Mouse (Mus musculus) kidney, adult 9 months (tissue): ENCODE measurements around the gene Cyb5b.
"Not testable (repeated sequence)": the region's sequence is repeated elsewhere in the genome, so short reads cannot be mapped to it uniquely, and the experiment has no call there.

Source experiments
- DNase-seq: peaks from one replicate; pipeline ENCODE4 v3.0.0; 2022

Gene Cyb5b

DNA sequence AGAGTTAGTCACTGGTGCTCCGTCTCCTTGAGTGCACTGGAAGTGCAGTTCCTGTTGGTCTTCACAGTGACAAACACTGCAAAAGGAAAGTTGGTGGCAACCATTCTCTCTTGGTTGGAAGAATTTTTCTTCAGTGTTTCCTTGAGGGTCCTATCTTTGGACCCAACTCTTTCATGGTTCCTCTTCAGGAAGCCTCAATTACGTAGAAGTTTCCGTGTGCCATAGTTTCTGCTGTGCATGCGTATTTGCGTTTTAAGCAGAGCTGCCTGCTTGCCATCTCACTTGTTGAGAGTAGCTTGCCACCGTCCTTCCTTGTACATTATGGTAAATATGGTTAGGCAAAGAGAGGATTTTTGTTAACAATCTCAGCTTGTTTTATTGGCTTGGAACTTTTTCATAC is 30.7 kb downstream of the Cyb5b start:
- no peak for DNase-seq

DNA sequence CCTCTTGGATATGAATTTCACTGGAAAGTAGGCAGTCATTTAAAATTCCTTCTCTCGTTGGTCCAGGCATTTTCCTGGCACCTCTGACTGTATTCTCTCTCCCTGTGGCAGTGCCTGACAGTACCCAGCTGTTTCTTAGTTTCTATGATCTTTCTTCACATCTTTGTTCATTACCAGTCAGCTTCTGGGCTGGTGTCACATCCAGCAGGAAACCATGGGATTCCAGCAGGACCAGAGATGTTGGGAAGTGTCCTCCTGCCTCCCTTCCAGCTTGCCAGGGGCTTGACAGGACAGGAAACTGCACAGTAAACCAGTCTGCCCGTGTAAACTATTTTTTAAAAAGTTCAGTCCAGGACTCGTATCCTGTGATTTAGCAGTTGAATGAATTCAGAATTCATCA is 34.6 kb downstream of the Cyb5b start:
- peak; percentile 43 for DNase-seq

DNA sequence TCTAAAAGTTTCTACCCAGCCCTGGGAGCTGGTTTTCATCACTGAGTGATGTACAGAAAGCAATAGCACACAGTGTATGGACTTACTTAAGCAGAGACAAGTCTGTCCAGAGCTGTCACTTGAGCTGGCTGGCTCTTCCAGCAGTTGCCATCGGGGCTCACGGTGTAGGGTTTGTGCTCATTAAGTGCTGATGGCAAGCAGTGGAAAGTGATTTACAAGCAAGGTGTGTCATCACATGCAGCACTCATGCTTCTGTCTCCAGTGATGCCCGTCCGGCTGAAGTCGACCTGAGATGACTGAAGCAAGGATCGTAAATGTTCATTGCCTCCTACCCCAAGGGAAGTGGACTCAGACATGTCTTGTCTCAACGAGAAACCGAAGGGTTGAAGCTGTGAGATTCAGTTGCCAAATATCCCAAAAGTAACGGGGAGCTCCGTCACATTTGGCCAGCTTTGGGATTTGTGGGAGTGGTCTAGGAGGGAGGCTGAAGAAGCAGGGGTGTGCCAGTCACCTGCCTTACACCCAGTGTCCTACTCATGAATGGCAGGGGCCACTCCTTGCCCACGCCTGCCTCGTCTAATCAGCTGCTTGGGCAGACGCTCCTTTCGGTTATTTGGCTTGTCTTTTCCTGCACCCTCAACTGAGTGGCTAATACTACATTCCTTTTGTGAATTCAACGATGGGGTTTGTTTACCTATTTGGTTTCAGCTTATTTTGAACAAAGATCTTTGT is 36.4 kb downstream of the Cyb5b start:
- DNase-seq, result no peak

DNA sequence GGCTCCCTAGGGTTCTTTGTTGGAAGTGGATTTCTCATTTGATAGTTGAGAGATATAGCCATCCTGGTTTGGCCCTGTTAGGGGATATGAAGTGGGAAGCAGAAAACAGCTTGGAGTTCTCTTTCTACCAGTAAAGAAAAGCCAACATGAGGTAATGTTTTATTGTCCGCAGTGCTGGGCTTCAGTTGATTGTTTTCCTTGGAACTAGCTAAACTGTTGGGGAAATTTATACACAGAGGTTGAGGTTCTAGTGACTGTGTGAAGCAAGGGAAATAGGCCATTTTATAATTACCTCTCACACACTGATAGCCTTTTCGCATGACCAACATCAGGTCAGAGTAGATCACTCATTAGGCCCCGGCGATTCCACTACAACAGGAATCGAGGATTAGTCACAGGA is 37.2 kb downstream of the Cyb5b start:
- no peak for DNase-seq

DNA sequence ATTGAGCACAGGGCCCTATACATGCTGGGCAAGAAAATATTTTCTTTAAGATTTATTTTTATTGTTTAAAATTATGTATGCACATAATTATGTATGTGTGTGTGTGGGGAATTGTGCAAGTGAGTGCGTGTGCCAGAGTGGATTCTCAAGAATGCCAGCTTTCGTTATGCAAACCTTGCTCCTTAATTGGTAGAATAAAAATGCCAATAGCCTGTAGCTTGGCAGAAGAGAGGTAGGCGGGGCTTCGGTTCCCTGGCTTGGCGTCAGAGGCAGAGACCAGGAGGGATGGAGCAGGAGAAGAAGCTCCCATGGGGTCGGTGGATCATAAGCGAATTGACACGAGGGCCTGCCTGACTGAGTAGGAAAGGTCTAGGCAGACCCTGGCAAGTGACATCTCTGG is 42.2 kb downstream of the Cyb5b start:
- no peak for DNase-seq

DNA sequence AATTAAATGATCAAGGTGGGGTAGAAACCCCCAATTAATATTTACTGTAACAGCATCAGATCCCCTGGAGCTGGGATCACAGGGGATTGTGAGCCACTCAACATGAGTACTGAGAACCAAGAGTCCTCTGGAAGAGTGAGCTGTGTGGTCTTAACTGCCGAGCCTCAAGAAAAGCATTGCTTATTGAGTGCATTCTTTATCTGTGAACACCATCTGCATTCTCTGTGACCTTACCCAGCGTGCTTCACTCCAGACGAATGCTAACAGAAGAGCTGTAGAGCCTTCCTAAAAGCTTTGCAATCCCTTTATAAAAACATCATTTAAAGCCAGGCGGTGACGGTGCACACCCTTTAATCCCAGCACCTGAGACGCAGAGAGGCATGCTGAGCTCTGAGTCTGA is 42.9 kb downstream of the Cyb5b start:
- no peak for DNase-seq

DNA sequence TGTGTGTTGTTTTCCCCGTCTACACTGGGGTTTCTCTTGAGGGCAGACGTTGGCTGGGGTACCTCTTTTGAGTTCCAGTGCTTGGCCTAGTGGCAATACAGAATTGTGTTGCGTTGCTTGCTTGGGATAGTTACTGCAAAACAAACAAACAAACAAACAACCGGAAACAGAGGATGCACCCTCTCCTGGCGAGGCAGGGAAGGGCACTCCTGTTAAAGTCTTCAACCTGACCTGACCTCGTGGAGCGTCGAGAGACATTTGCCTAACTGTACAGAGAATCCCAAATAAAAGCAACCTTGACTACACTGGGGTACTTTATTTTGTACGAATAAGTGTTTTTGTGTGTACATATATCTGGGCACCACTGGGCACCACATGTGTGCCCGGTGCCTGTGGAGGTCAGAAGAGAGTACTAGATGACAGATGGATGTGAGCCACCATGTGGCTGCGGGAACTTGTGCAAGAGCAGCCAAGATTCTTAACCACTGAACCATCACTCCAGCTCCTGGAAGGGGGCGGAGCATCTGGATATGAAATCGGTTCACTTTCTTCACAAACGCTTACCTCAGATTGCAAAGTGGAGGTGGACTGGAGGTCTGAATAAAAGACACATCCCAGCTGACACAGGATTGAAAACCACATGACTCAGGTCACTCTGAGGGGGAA is 44.5 kb downstream of the Cyb5b start:
- DNase-seq, result peak; percentile 27

DNA sequence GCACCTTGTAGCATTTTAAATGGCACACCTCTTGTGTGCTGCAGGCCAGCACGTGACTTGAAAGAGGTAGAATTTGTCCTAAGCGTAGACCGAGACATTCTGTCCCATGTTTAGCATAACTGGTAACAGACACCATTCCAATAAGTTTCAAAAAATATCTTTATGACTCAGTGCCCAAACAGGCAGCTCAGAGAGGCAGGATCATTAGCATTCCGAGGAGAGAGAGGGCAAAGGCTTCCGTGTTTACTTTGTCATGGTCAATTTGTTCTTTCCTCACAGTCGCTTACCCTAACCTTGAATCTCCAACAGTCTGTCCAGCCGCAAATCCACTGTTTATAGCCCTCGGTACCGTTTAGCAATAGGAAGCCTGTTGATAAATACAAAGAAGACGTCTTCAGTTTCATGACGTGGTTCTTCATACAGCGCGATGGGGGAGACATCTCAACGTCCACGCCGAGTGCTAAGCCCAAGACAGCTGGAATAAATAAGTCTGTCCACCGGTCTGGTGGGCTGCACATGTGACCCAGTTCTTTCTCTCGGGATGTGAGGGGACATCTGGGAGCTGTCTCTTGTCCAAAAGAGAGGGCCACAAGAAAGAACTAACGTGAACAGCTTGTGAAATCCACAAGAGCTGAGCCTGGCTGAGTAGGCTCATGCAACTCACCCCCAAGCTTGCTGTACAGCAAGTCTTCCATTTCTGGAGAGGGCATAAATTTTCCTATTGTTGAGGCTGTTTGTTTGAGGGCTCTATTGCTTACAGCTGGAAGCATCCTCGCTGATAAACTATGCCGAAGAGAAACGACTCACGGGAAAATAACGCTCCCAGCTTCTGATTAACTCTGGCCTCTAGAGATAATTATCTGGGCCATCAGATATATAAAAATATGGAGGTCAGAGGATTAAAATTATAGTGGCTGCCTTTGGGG is 47.7 kb downstream of the Cyb5b start:
- DNase-seq, result peak; percentile 50

DNA sequence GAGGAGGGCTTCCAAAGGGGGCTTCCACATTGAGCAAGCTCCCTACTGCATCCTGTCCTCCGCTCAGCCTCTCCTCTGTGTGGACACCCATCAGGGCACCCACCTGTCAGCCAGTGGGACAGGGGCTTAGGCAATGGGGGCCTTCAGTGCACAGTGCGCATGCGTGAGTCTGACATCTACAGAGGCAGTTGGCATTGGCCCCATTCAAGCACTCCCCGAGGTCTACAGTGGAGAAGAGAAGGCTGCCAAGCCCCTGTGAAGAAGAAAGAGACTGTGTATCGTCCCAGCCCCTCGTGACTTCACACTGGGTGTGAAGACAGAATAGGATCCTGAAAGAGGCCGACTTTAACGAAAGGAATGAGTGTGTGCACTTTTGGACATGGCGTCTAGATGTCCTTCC is 54.7 kb downstream of the Cyb5b start:
- DNase-seq, result no peak

DNA sequence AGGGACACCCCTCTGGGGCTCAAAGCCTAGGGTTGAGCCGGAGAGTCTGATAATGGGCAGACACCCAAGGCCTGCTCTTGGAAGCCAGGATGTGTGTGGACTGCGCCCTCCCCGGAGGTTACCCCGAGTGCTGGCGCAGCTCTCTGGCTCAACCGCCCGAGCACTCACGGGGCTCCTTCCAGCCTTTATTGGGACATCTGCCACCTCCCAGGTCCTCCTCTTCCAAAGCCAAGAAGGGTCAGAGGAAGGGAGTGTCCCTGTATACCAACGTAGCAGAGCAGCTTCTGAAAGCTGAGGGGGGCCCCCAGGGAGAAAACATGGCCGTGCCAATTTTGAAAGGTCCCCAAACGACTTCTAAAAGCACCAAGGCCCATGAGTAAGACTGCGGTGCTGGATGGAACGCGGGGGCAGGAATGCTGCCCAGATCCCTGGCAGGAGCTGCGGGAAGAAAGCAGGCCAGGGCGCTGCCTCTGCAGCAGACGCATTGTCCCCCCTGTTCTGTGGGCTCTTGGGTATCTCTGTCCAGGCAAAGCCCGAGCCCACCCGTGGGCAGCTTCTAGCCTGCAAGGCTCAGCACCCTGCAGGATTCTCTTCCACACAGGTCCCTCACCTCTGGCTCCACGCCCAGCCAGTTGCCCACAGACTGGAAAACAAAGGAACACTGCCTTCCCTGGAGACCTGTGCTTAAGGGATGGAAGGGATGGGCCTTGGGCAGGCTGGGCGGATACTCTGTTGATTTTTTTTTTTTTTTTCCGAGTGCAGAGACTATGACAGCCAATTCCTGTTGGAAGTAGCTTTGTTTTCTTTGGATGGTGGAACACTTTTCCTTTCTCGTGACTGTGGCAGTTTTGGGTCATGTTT is 55.5 kb downstream of the Cyb5b start:
- peak; percentile 85 for DNase-seq

DNA sequence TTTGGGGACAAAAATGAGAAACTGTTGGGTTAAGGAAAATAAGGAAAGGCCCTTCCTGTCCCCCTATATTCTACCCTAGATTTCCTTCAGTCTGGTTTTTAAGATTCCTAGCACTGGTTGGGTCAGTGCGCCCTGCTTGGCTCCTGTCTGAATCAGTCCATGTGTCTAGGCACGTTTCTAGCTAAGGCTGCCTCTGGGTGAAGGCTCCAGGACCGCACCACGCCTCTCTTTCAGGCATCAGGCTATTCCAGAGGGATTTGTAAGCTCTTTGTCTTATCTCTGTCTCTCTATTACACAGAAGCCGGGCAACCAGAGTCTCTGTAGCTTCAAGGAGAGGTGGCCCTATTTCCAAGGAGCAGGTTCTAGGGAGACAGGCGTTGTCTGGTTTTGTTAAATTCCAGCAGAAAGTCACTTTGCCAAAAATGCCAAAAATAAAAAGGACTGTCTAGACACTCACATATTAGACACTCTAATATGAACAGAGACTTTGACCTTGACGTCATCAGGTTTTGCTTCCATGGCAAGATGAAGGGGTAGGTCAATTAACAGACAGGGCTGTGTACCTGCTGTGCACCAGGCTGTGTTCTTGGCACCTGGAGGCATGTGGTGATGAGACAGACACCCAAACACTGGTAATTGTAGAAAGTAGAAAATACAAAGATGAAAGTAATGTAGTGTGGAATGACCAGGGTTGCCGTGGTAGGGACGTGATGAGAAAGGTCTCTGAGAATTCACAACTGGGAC is 56.5 kb downstream of the Cyb5b start:
- peak; percentile 18 for DNase-seq

DNA sequence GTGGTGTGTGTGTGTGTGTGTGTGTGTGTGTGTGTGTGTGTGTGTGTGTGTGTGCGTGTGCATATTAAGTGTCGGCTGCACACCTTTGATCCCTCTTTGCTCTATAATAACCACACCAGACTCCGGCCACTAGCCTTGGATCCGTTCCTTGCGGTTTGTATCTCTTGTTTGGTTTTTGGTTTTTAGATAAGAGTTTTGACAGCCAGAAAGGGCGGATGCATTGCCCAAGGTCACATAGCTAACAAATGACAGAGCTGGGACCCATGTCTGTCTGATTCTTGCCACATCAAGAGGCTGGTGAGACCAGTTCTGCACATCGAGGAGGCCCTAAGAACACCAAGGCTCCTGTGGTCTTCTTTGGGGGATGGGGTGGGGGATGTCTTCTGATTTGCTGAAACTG is 58.7 kb downstream of the Cyb5b start:
- DNase-seq, result no peak

DNA sequence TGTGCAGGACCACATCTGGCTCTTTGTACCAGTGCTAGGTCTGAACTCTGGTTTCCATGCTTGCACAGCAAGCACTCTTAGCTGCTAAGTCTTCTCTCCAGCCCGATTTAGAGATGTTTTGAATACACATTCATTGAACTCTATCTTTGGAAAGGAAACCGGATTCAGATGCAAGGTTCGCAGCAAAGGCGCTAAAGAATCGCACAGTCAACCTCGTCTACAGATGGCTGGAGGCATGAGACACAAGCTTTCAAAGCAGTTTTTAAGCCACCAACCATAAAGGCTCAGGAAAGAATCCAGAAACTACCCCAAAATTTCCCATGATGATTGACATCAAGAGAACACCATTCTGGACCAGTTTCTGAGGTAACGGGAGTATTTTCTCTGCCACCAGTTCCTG is 61.6 kb downstream of the Cyb5b start:
- no peak for DNase-seq

DNA sequence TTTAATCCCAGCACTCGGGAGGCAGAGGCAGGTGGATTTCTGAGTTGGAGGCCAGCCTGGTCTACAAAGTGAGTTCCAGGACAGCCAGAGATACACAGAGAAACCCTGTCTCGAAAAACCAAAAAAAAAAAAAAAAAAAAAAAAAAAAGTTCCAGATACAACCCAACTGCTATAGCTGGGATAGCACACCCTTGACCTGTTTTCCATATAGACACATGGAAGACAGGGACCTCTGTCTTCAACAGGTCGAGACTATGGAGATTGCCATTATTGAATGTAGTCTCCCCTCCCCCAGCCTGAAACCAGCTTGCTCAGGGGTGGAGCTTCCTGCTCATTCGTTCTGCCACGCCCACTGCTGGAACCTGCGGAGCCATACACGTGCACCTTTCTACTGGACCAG is 66.8 kb downstream of the Cyb5b start:
- not testable (repeated sequence) for DNase-seq

DNA sequence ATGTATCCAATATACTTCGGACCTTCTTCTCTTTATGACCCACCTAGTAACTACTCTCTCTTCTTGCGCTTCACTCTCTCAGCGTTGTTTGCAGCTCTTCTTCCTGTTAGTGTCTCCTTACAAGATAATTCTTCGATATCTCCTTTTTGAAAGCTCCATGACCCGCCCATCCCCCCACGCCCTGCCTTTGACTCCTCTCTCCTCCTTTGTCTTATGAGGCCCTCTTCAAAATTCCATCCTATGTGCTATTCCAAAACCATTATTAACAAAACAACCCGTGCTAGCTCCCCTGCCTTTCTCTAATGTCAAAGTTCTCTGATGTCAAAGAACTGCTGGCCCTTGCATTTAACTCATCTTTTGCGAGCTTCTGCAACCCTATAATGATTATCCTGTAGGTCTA is 67.7 kb downstream of the Cyb5b start:
- no peak for DNase-seq

DNA sequence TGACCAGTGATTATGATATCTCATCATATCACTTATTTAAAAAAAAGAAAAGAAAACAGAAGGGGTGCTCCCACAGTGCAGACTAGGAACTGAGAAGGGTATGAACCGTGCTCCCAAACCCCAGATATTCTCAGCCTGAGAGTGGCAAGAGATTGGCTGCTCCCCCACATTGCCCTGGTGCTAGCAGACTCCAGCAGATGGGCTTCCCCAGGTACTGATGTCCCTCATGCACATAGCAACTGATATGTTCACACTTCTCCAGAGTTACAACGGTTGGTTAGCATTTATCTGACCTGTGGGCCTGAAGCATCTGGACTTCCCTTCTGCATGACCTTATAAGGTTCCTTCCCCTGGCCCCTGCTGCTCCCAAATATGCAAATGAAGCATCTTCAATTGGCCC is 68.6 kb downstream of the Cyb5b start:
- no peak for DNase-seq

DNA sequence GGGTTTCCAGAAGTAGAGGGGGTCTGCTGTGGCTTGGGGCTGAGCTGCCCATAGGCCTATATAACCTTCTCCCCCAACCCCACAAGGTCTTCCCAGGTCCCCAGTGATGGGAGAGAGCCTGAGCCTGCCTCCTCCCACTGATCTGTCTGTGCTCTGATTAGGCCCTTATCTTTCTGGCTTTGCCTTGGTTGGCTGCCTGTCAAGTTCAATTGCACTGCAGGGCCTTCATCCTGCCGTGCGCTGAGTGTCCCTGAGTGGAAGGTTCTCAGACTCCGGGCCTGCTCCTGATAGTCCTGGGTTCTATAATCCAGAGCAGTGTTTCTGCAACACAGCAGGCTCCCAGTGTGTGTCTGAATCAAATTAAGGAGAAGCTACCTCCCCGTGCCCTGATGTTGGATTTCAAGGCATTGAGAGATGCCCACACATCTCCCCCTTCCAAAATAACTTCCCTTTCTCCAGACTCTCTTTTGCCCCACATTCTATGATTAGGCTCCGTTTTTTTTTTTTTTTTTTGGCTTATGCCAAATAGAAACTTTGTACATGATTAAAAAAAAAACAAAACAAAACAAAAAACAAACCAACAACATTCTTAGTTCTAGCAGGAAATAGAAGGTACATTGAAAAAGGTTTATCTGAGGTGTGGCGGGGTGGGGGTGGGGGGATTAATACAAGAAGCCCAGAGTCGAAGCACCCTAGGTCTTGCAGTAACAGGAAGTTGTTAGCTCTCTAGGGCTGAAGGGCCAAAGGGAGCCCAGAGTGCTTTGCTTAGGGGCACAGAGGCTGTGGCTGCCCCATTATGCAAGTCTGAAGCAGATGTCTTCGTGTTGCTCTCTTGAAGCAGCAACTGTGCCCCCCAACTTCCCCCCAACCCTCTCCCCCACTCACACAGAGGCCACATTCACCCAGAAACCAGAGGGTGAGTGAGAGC is 71.7 kb downstream of the Cyb5b start:
- DNase-seq, result no peak

DNA sequence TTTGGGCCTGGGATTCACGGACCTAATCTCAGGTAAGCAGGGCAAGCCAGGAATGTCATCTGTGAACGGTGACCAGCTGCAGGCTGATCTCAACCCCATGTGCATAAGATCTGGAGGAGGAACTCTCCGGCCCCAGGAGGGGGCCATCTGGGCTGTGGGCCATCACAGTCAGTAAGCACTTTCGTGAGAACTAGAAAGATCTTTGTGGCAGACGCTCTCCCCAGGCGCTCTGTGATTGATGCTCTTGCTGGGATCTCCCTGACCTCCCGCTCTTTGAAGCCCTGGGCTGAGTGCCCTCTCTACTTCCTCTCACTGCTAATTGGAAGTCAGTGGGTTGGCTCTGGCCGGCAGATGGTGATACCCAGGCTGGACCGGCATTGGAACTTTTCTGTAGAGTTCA is 75.7 kb downstream of the Cyb5b start:
- DNase-seq, result peak; percentile 46

DNA sequence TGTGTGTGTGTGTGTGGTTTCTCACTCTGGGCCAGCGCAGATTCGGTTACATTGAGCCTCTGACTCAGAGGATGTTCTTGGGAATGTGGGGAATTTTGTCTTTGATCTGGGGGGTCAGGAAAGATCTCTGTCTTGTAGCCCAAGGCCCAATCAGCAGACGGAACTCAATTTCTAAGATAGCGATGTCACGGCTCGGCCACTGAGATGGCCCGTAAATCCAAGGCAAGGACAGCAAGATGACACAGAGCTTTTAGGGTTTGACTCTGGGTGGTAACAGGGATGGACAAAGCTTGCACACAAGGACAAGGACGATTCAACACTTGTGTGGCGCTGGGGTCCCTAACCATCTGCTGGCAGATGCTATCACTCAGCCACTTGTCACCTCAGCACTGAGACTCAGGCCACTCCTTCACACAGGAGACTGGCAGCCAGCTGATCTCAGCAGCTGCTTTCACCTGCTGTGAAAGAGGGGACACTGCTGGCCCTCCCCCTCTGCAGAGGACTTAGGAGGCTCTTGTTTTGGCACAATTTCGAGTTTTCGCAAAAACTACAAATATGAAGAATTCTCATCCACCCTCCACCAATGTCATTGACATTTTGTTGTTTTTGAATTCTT is 76.7 kb downstream of the Cyb5b start:
- no peak for DNase-seq

DNA sequence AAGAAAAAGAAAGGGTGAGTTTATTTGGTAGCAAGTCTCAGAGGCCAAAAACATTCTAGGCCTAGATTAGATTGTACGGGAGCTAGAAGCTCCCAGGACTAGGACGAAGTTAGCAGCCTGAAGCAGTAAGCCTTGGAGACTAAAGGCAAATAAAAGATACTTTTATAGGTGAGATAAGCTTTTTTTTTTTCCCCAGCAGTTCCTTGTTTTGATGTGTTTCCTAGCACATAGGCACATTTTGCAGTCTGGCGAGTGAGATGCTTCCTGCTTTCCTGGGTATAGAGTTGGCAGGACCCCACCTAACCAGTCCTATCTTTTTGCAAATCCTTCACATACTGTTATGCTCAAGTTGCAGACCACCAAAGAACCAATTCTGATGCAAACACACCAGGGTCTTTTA is 82.8 kb downstream of the Cyb5b start:
- DNase-seq, result no peak
